Mouse (Mus musculus): ENCODE measurements around the gene Chmp2a. TPM values are rescaled to one million over a fixed set of nuclear protein-coding genes. Genes with fewer than 3 reads are reported as not detected.
"Not testable (repeated sequence)": the region's sequence is repeated elsewhere in the genome, so short reads cannot be mapped to it uniquely, and the experiment has no call there.

The Chmp2a gene
- 138 and 140 TPM in 2 replicates for polyA plus RNA-seq (2015; fragmentation: Nextera tagmentation; extraction: Ambion mirVana)

GRCm38 (mm10) chr7:13034148-13034977, at the start of gene Chmp2a:
Gene Chmp2a (minus strand): TSS chr7:13034807.
- peak; percentile 72 for ATAC-seq (ENCODE audit: borderline replicate concordance, extremely low read depth, low FRiP score, low TSS enrichment)
- H3K27me3 ChIP-seq, result no peaks in the 10 kb centered on the region
- peak within 1 kb of the TSS; percentile 81 for H3K4me2 ChIP-seq
- peak within 1 kb of the TSS; percentile 66 for H3K4me3 ChIP-seq
- no peaks in the 10 kb centered on the region for H3K9me3 ChIP-seq
- peaks cover 41% of the 10 kb centered on the region for H3K4me1 ChIP-seq
- H3K9ac ChIP-seq, result peak within 1 kb of the TSS; percentile 83
- H3K36me3 ChIP-seq, result peaks cover 55% of the 10 kb centered on the region
- whole genome bisulfite sequencing, result under 1% methylated on average over 45 of the region's 45 CpGs
- peak within 1 kb of the TSS; percentile 92 for H3K27ac ChIP-seq

DNA sequence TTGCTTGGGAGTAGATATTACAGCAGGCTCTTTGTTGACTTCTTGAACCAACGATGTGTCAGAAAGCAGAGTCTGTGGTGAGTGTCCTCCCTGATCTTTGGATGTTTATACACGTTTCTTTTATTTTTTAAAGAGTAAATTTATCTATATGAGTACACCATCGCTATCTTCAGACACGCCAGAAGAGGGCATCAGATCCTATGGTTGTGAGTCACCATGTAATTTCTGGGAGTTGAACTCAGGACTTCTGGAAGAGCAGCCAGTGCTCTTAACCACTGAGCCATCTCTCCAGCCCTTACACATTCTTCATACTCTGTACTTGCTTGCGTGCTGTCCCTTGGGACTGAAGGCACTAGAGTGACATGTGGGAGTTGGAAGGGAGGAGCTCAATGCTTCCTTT, 37.7 kb upstream of the Chmp2a start:
- ATAC-seq (ENCODE audit: borderline replicate concordance, extremely low read depth, low FRiP score, low TSS enrichment), result no peak
- H3K36me3 ChIP-seq, result no peaks in the 10 kb centered on the region
- WGBS, result 57% methylated on average over 5 of the region's 5 CpGs
- H3K9me3 ChIP-seq, result no peaks in the 10 kb centered on the region
- no peaks in the 10 kb centered on the region for H3K27me3 ChIP-seq
- no peak overlapping the region for H3K4me2 ChIP-seq
- no peak overlapping the region for H3K27ac ChIP-seq
- no peak overlapping the region for H3K4me3 ChIP-seq
- no peak overlapping the region for H3K9ac ChIP-seq
- H3K4me1 ChIP-seq, result no peaks in the 10 kb centered on the region

- not testable (repeated sequence) for H3K4me3 ChIP-seq; ATAC-seq (ENCODE audit: borderline replicate concordance, extremely low read depth, low FRiP score, low TSS enrichment)
- WGBS, result 53% methylated on average over 2 of the region's 2 CpGs
Observed at GRCm38 (mm10) chr7:13063399-13063798, 28.8 kb upstream of the Chmp2a start.

GRCm38 (mm10) chr7:13059536-13059935, 24.9 kb upstream of the Chmp2a start:
- no peak overlapping the region for H3K4me3 ChIP-seq
- WGBS, result 92% methylated on average over 9 of the region's 9 CpGs
- H3K27ac ChIP-seq, result no peak overlapping the region
- ATAC-seq (ENCODE audit: borderline replicate concordance, extremely low read depth, low FRiP score, low TSS enrichment), result no peak
- no peaks in the 10 kb centered on the region for H3K27me3 ChIP-seq
- H3K36me3 ChIP-seq, result no peaks in the 10 kb centered on the region
- H3K4me1 ChIP-seq, result no peaks in the 10 kb centered on the region
- no peak overlapping the region for H3K4me2 ChIP-seq
- H3K9ac ChIP-seq, result no peak overlapping the region
- no peaks in the 10 kb centered on the region for H3K9me3 ChIP-seq

More at GRCm38 (mm10) chr7:13063399-13063798, 28.8 kb upstream of the Chmp2a start:
- not testable (repeated sequence) for H3K27ac ChIP-seq, H3K4me2 ChIP-seq, H3K27me3 ChIP-seq, H3K36me3 ChIP-seq, H3K9me3 ChIP-seq, H3K9ac ChIP-seq, H3K4me1 ChIP-seq

- Histone ChIP-seq H3K9ac (no peak overlapping the region), H3K4me1 (peaks cover 5% of the 10 kb centered on the region), H3K4me3 (no peak overlapping the region), H3K27ac (no peak overlapping the region), H3K4me2 (no peak overlapping the region), H3K27me3 (no peaks in the 10 kb centered on the region), H3K9me3 (no peaks in the 10 kb centered on the region), H3K36me3 (no peaks in the 10 kb centered on the region)
- WGBS, result 62% methylated on average over 8 of the region's 8 CpGs
- no peak for ATAC-seq (ENCODE audit: borderline replicate concordance, extremely low read depth, low FRiP score, low TSS enrichment)
Observed at GRCm38 (mm10) chr7:13056913-13057700, 22.5 kb upstream of the Chmp2a start.

- peaks cover 5% of the 10 kb centered on the region for H3K4me1 ChIP-seq
- under 1% methylated on average over 41 of the region's 41 CpGs for WGBS
- peak within 1 kb of the TSS; percentile 66 for H3K4me3 ChIP-seq
- H3K36me3 ChIP-seq, result no peaks in the 10 kb centered on the region
- no peaks in the 10 kb centered on the region for H3K27me3 ChIP-seq
- peak within 1 kb of the TSS; percentile 80 for H3K4me2 ChIP-seq
- ATAC-seq (ENCODE audit: borderline replicate concordance, extremely low read depth, low FRiP score, low TSS enrichment), result peak; percentile 91
- no peaks in the 10 kb centered on the region for H3K9me3 ChIP-seq
- peak within 1 kb of the TSS; percentile 88 for H3K27ac ChIP-seq
- peak within 1 kb of the TSS; percentile 64 for H3K9ac ChIP-seq
Observed at GRCm38 (mm10) chr7:13054287-13055010, 19.8 kb upstream of the Chmp2a start, which contains the start of gene Mzf1. Gene Mzf1 (minus strand): TSS chr7:13054764.

- no peaks in the 10 kb centered on the region for H3K9me3 ChIP-seq
- H3K9ac ChIP-seq, result peak overlapping the region; percentile 64
- H3K4me2 ChIP-seq, result peak overlapping the region; percentile 80
- H3K36me3 ChIP-seq, result no peaks in the 10 kb centered on the region
- peak overlapping the region; percentile 66 for H3K4me3 ChIP-seq
- no peaks in the 10 kb centered on the region for H3K27me3 ChIP-seq
- H3K27ac ChIP-seq, result peak overlapping the region; percentile 88
- WGBS, result under 1% methylated on average over 15 of the region's 15 CpGs
- no peak for ATAC-seq (ENCODE audit: borderline replicate concordance, extremely low read depth, low FRiP score, low TSS enrichment)
- H3K4me1 ChIP-seq, result peaks cover 5% of the 10 kb centered on the region
Observed at GRCm38 (mm10) chr7:13053961-13054286, 19.3 kb upstream of the Chmp2a start.

DNA sequence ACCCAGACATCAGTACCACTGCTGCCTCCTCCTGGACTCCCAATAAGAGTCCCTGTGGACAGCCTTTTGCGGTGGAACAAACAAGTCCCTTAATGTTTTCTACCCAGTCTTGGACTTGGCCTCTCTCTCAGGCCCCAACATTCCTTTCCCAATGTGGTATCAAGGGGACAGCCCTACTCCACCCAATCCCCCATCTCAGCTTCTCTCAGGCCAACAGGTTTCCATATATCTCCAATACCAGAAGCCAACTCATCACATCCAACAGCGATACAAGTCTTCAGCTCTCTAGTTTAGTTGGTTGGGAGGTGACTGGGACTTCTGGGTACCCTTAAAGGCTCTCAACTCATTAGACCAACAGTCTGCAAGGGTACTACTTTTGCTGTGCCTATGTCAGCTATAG, 18.9 kb upstream of the Chmp2a start:
- no peak for ATAC-seq (ENCODE audit: borderline replicate concordance, extremely low read depth, low FRiP score, low TSS enrichment)
- Histone ChIP-seq H3K27me3 (no peaks in the 10 kb centered on the region), H3K4me1 (peaks cover 5% of the 10 kb centered on the region), H3K9ac (peak overlapping the region; percentile 64; the same call in 1 of the 2 replicates), H3K36me3 (no peaks in the 10 kb centered on the region), H3K4me3 (peak overlapping the region; percentile 66), H3K9me3 (no peaks in the 10 kb centered on the region), H3K27ac (no peak overlapping the region), H3K4me2 (peak overlapping the region; percentile 80)
- 83% methylated on average over 2 of the region's 2 CpGs for WGBS

DNA sequence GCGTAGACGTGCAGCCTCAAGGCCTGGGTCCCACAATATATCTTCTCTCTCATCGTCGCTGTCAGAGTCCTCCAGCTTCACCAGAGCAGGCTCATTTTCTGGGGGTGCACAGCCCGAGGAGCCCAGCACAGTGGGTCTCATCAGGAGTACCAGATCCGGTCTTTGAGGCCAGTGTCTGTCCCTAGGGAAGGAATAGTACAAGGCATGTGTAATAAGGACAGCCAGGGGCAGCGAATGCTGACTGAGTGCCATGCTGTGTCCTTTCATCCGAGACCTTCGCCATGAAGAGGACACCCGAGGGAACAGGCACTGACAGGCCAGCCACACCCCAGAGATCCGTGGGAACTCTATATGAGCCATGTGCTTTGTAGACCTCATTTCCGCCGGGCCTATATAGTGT, 18.4 kb upstream of the Chmp2a start:
- 89% methylated on average over 13 of the region's 13 CpGs for WGBS
- Histone ChIP-seq H3K36me3 (no peaks in the 10 kb centered on the region), H3K27me3 (no peaks in the 10 kb centered on the region), H3K4me3 (no peak overlapping the region), H3K9ac (no peak overlapping the region), H3K9me3 (no peaks in the 10 kb centered on the region), H3K27ac (no peak overlapping the region), H3K4me2 (no peak overlapping the region), H3K4me1 (peaks cover 5% of the 10 kb centered on the region)
- no peak for ATAC-seq (ENCODE audit: borderline replicate concordance, extremely low read depth, low FRiP score, low TSS enrichment)

DNA sequence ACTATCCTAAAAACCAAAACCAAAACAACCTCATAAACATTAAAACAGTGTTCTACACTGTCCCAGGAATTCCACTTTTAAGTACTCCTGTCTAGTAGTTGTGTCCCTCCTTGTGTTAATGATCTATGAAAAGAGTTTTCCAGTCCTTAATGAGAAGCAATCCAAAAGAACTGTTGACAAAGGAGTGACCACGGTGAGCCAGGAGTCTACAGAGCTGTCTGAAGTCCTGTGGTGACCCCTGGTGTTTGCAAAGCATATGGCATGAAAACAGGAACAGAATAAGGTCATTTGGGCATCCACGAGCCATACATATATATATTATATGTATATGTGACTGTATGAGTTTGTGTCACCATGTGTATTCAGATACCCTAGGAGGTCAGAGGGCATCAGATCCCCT, 11.5 kb upstream of the Chmp2a start:
- H3K4me2 ChIP-seq, result no peak overlapping the region
- H3K27me3 ChIP-seq, result peaks cover 42% of the 10 kb centered on the region
- no peak overlapping the region for H3K4me3 ChIP-seq
- peaks cover 13% of the 10 kb centered on the region for H3K4me1 ChIP-seq
- H3K36me3 ChIP-seq, result no peaks in the 10 kb centered on the region
- 2% methylated on average over 2 of the region's 2 CpGs for WGBS
- H3K27ac ChIP-seq, result no peak overlapping the region
- H3K9ac ChIP-seq, result no peak overlapping the region
- ATAC-seq (ENCODE audit: borderline replicate concordance, extremely low read depth, low FRiP score, low TSS enrichment), result peak; percentile 50; the same call in 1 of the 2 replicates
- no peaks in the 10 kb centered on the region for H3K9me3 ChIP-seq

- Histone ChIP-seq H3K36me3 (no peaks in the 10 kb centered on the region), H3K4me1 (peaks cover 14% of the 10 kb centered on the region), H3K4me2 (peak overlapping the region; percentile 94), H3K27ac (no peak overlapping the region), H3K27me3 (peaks cover 42% of the 10 kb centered on the region), H3K9me3 (no peaks in the 10 kb centered on the region), H3K9ac (peak overlapping the region; percentile 50; the same call in 1 of the 2 replicates), H3K4me3 (peak overlapping the region; percentile 48)
- ATAC-seq (ENCODE audit: borderline replicate concordance, extremely low read depth, low FRiP score, low TSS enrichment), result no peak
- 2% methylated on average over 23 of the region's 23 CpGs for WGBS
Observed at GRCm38 (mm10) chr7:13044254-13044625, 9.6 kb upstream of the Chmp2a start.

Measured in lung, embryonic 15.5 days (tissue).